Mouse (Mus musculus) adrenal gland, postnatal 36 days (tissue): ENCODE results near the gene Sox18. TPM values are rescaled to one million over a fixed set of nuclear protein-coding genes. Genes with fewer than 3 reads are reported as not detected.

Experiments used
- DNase-seq, 2 experiments: peaks; one replicate each; pipeline ENCODE4 v3.0.0; 2021; ENCODE audit warnings: mixed read lengths in 1 of 2
- total RNA-seq, 2 experiments: library from RNA; stranded (reverse); gene quantifications; 2 replicates each; pipeline ENCODE4 v1.2.3; 2021

The Sox18 gene
- total RNA-seq, 2 experiments from 2014 or later = 21.9 to 34.6 TPM

DNA sequence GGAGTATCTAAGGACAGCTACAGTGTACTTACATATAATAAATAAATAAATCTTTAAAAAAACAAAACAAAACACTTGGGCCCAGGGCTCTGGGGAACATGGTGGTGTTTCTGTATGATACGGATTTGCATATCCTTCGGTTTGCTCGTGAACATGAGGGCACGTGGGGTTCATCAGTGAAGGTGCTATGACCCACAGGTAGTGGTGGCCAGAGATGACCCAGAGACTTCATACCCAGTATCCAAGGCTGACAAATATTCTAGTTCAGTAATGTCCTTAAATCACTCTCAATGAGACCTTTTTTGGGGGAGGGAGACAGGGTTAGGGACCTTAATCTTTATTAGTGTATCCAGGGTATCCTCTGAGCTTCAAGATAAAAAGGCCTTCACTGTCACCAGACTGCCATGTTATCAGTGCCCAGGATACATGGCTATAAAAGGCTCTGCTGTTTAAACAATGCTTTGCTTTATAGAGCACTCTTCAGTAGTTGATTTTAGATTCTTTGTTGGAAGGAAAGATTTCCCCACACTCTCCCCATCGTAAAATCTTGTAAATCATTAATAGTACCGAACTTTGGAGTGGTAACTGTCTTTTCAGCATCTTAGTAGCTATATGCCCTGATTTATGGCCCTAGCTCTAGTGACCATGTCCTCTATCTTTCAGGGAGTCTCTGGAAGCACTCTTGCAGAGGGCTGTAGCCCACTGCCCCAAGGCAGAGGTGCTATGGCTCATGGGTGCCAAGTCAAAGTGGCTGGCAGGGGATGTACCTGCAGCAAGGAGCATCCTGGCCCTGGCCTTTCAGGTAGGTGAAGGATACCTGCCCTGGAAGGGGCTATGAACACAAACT, 24.6 kb downstream of the Sox18 start:
- DNase-seq = no peak

DNA sequence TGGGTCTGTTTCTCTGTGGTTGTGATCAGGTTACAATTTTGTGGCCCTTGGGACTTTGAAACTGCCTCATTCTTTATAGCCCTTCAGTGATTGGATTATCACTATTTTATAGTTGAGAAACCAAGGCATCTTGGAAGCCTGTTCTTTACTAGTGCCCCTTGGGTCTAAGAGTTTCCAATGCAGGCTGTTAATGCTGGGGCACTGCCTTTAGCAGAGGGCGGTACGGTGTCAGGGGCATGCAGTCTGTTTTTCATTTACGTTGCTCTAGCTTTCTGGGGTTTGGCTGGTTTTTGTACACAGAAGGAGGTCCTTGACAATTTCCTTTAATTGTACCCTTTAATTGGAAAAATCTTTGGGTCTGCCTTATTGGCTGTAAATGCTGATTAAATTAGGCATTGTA, 25.8 kb downstream of the Sox18 start:
- no peak for DNase-seq

DNA sequence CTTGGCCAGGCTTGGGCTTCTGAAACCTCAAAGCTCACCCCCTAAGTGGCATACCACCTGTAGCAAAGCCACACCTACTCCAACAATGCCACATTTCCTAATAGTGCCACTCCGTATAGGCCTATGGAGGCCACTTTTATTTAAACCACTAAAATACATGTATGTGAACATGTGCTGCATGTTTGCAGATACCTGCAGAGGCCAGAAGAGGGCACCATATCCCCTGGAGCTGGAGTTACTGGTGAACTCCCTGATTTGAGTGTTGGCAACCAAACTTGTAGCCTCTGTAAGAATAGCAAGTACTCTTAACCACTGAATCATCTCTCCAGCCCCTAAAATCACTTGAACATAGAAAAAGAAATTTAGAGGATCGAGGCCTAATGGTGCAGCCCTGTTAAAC, 27.1 kb downstream of the Sox18 start:
- peak; percentile 60 to 67 for DNase-seq

DNA sequence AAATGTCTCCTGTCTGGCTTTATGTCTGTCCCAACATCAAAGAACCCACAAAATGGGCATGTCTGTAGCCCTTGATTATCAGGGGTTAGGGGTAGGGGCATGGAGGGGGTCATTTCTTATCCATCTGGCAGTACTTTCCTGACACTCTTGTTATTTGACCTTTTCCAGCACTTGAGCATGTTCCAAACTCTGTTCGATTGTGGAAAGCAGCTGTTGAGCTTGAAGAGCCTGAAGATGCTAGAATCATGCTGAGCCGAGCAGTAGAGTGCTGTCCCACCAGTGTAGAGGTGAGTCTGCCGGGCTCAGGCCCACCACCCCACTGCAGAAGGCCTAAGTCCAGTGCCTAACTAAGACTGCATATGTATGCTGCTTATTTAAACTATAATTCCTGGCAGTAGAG, 35.6 kb downstream of the Sox18 start:
- DNase-seq = no peak

DNA sequence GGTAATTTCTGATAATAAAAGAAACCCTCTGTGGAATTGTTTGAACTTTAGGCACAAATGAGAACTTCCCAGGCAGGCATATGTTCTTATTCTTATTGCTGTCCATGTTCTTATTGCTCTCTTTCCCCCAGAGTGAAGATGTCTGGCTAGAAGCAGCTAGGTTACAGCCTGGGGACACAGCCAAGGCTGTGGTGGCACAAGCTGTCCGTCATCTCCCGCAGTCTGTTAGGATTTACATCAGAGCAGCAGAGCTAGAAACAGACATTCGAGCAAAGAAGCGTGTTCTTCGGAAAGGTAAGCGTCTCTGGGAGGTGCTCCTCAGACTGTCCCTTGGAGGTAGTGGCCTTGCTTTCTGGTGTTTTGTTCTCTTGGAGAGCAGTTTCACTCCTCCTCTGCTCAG, 38.8 kb downstream of the Sox18 start:
- DNase-seq = no peak

DNA sequence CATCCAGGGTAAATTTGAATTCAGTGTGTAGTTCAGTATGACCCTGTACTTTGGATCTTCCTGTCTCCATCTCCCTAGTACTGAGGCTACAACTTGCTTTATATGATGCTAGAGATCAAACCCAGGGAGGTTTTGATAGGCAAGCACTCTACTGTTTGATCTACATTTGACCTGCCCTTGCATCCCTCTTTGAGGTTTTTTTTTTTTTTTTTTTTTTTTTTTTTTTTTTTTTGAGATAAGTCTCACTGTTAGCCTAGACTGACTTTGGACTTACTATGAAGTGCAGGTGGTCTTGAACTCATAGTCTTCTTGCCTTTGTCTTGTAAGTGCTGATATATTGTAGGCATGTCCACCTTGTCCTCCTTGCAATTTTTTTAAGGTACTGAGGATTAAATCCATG, 43.0 kb downstream of the Sox18 start:
- no peak for DNase-seq

DNA sequence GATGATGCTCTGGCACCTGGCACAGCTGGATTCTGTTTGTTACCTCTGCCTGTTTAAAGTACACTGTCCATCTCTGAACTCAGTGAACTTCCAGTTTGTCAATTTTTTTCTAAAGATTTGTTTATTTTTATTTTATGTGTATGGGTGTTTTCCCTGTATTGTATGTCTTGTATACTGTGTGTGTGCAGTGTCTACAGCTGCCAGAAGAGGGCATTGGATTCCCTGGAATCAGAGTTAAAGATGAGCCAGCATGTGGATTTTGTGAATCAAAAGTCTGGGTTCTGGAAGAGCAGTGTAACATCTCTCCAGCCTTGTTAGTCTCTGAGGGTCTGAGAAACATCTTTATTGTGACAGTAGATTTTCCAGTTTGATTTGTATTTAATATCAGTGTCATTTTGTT, 48.0 kb downstream of the Sox18 start:
- DNase-seq = peak in 1 of 2 experiments; percentile 48

Other genes starting within 250 kb of the Sox18 start
- 10 to 100 TPM; 16.7 to 17.5 TPM for gene Zbtb46, start 212.2 kb downstream of the Sox18 start, total RNA-seq
- not detected for gene Abhd16b, start 178.4 kb downstream of the Sox18 start, total RNA-seq
- 100 to 1,000 TPM; 104 to 114 TPM for gene Tpd52l2, start 174.5 kb downstream of the Sox18 start, total RNA-seq
- 10 to 100 TPM; 92.9 to 93.7 TPM for gene Dnajc5, start 151.2 kb downstream of the Sox18 start, total RNA-seq
- 10 to 100 TPM; 77.0 to 79.8 TPM for gene Uckl1, start 86.7 kb downstream of the Sox18 start, total RNA-seq
- gene Prpf6, start 79.8 kb downstream of the Sox18 start, total RNA-seq = 10 to 100 TPM; 61.8 to 66.9 TPM
- gene Zfp512b, start 78.8 kb downstream of the Sox18 start, total RNA-seq = 10 to 100 TPM; 43.1 to 61.3 TPM
- gene Samd10, start 72.4 kb downstream of the Sox18 start, total RNA-seq = 10 to 100 TPM; 13.8 to 14.7 TPM
- gene Gm29797, start 14.6 kb downstream of the Sox18 start, total RNA-seq = under 1 TPM in 1 of 2 experiments, not detected in 1; 0.43 TPM
- gene Tcea2, start 8.7 kb upstream of the Sox18 start, total RNA-seq = 1 to 10 TPM; 5.8 to 7.0 TPM
- 10 to 100 TPM; 24.7 to 25.6 TPM for gene Rgs19, start 22.3 kb upstream of the Sox18 start, total RNA-seq
- not detected for gene Lkaaear1, start 26.8 kb upstream of the Sox18 start, total RNA-seq
- 1 to 10 TPM in 1 of 2 experiments, under 1 TPM in 1; 0.63 to 1.3 TPM for gene Oprl1, start 43.4 kb upstream of the Sox18 start, total RNA-seq
- 1 to 10 TPM; 2.7 to 3.7 TPM for gene Myt1, start 91.7 kb upstream of the Sox18 start, total RNA-seq
- 10 to 100 TPM; 50.4 to 70.0 TPM for gene Pcmtd2, start 166.2 kb upstream of the Sox18 start, total RNA-seq
- gene Polr3k, start 192.7 kb upstream of the Sox18 start, total RNA-seq = 10 to 100 TPM; 16.6 to 19.2 TPM